Mouse (Mus musculus): ENCODE results near the gene Adad1. TPM values are rescaled to one million over a fixed set of nuclear protein-coding genes. Genes with fewer than 3 reads are reported as not detected.

Gene Adad1
- polyA plus RNA-seq, 1 experiment from 2014 or later = 0.32 TPM

DNA sequence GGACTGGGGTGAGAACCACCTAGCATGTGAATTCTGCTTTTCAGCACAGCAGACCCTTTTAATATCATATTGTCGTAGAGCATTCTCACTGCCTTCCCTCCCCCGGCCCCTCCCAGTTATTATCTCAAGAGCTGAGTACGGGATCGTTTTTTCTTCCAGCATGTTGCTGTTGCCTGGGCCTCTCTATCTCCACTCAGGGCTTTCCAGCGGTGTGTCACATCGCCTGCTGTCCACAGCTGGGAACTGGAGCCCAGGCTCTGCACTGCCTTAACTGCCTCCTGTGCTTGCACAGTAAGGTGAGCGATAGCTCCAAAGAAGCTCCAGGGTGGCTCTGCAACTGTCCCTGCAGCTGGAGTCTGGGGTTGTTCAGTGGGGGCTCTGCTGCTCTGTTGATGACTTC, 91.1 kb downstream of the Adad1 start:
- H3K27ac ChIP-seq (ENCODE audit: low read length) = no peak overlapping the region
- WGBS = 54% methylated on average over 7 of the region's 7 CpGs
- no peak overlapping the region for H3K9ac ChIP-seq (ENCODE audit: low read depth, low read length)
- H3K4me3 ChIP-seq (ENCODE audit: low read length) = no peak overlapping the region
- H3K36me3 ChIP-seq (ENCODE audit: control insufficient read depth, insufficient read depth, low read length) = no peaks in the 10 kb centered on the region
- no peaks in the 10 kb centered on the region for H3K9me3 ChIP-seq (ENCODE audit: control insufficient read depth, low read length)
- 0 out of 2 replicates have a peak, but pooled peaks have one; percentile 31 for ATAC-seq
- H3K4me1 ChIP-seq (ENCODE audit: control insufficient read depth, insufficient read depth, low read length) = peaks cover 3% of the 10 kb centered on the region; the same call in 1 of the 2 replicates
- H3K27me3 ChIP-seq (replicated peaks; ENCODE audit: control insufficient read depth, insufficient read depth, low read length) = no peaks in the 10 kb centered on the region
- no peak overlapping the region for H3K4me2 ChIP-seq (ENCODE audit: low read depth, low read length)

GRCm38 (mm10) chr3:37157082-37157481, 93.8 kb downstream of the Adad1 start:
- no peaks in the 10 kb centered on the region for H3K27me3 ChIP-seq (replicated peaks; ENCODE audit: control insufficient read depth, insufficient read depth, low read length)
- H3K4me1 ChIP-seq (ENCODE audit: control insufficient read depth, insufficient read depth, low read length) = peaks cover 3% of the 10 kb centered on the region; the same call in 1 of the 2 replicates
- ATAC-seq = no peak
- no peak overlapping the region for H3K9ac ChIP-seq (ENCODE audit: low read depth, low read length)
- H3K4me3 ChIP-seq (ENCODE audit: low read length) = no peak overlapping the region
- 61% methylated on average over 8 of the region's 8 CpGs for WGBS
- no peak overlapping the region for H3K27ac ChIP-seq (ENCODE audit: low read length)
- H3K4me2 ChIP-seq (ENCODE audit: low read depth, low read length) = no peak overlapping the region
- H3K36me3 ChIP-seq (ENCODE audit: control insufficient read depth, insufficient read depth, low read length) = no peaks in the 10 kb centered on the region
- no peaks in the 10 kb centered on the region for H3K9me3 ChIP-seq (ENCODE audit: control insufficient read depth, low read length)

- Histone ChIP-seq H3K27me3 (replicated peaks; ENCODE audit: control insufficient read depth, insufficient read depth, low read length) (no peaks in the 10 kb centered on the region), H3K27ac (ENCODE audit: low read length) (no peak overlapping the region), H3K9me3 (ENCODE audit: control insufficient read depth, low read length) (no peaks in the 10 kb centered on the region), H3K4me3 (ENCODE audit: low read length) (no peak overlapping the region), H3K4me2 (ENCODE audit: low read depth, low read length) (no peak overlapping the region), H3K4me1 (ENCODE audit: control insufficient read depth, insufficient read depth, low read length) (peaks cover 3% of the 10 kb centered on the region; the same call in 1 of the 2 replicates), H3K36me3 (ENCODE audit: control insufficient read depth, insufficient read depth, low read length) (no peaks in the 10 kb centered on the region), H3K9ac (ENCODE audit: low read depth, low read length) (no peak overlapping the region)
- WGBS = 49% methylated on average over 3 of the region's 3 CpGs
- ATAC-seq = peak; percentile 86
Observed at GRCm38 (mm10) chr3:37158246-37158645, 94.9 kb downstream of the Adad1 start.

- Histone ChIP-seq H3K4me2 (ENCODE audit: low read depth, low read length) (no peak overlapping the region), H3K9me3 (ENCODE audit: control insufficient read depth, low read length) (no peaks in the 10 kb centered on the region), H3K27ac (ENCODE audit: low read length) (no peak overlapping the region), H3K36me3 (ENCODE audit: control insufficient read depth, insufficient read depth, low read length) (no peaks in the 10 kb centered on the region), H3K9ac (ENCODE audit: low read depth, low read length) (no peak overlapping the region), H3K4me1 (ENCODE audit: control insufficient read depth, insufficient read depth, low read length) (peaks cover 3% of the 10 kb centered on the region; the same call in 1 of the 2 replicates), H3K27me3 (replicated peaks; ENCODE audit: control insufficient read depth, insufficient read depth, low read length) (no peaks in the 10 kb centered on the region), H3K4me3 (ENCODE audit: low read length) (no peak overlapping the region)
- no peak for ATAC-seq
- WGBS = 84% methylated on average over 4 of the region's 4 CpGs
Observed at GRCm38 (mm10) chr3:37161096-37161495, 97.8 kb downstream of the Adad1 start.

- Histone ChIP-seq H3K4me1 (ENCODE audit: control insufficient read depth, insufficient read depth, low read length) (no peaks in the 10 kb centered on the region), H3K27me3 (replicated peaks; ENCODE audit: control insufficient read depth, insufficient read depth, low read length) (no peaks in the 10 kb centered on the region), H3K9me3 (ENCODE audit: control insufficient read depth, low read length) (no peaks in the 10 kb centered on the region), H3K4me2 (ENCODE audit: low read depth, low read length) (no peak overlapping the region), H3K4me3 (ENCODE audit: low read length) (no peak overlapping the region), H3K27ac (ENCODE audit: low read length) (no peak overlapping the region), H3K36me3 (ENCODE audit: control insufficient read depth, insufficient read depth, low read length) (no peaks in the 10 kb centered on the region), H3K9ac (ENCODE audit: low read depth, low read length) (no peak overlapping the region)
- ATAC-seq = no peak
- WGBS = 96% methylated on average over 2 of the region's 2 CpGs
Observed at GRCm38 (mm10) chr3:37169283-37169682, 106.0 kb downstream of the Adad1 start.

Other genes starting within 250 kb of the Adad1 start
- 34.3 and 37.1 TPM in 2 replicates for gene 4932438A13Rik, start 200.4 kb upstream of the Adad1 start, polyA plus RNA-seq (2015; fragmentation: Nextera tagmentation; extraction: Ambion mirVana)
- 0.28 and 0.29 TPM in 2 replicates for gene Il2, start 62.4 kb downstream of the Adad1 start, polyA plus RNA-seq (2015; fragmentation: Nextera tagmentation; extraction: Ambion mirVana)
- gene Il21, start 169.1 kb downstream of the Adad1 start, polyA plus RNA-seq (2015; fragmentation: Nextera tagmentation; extraction: Ambion mirVana) = not detected in 2 replicates
- gene Bbs12, start 249.0 kb downstream of the Adad1 start, polyA plus RNA-seq (2015; fragmentation: Nextera tagmentation; extraction: Ambion mirVana) = 3.9 and 4.3 TPM in 2 replicates
- gene Cetn4, start 249.2 kb downstream of the Adad1 start, polyA plus RNA-seq (2015; fragmentation: Nextera tagmentation; extraction: Ambion mirVana) = 1.1 and 1.9 TPM in 2 replicates